Mouse (Mus musculus): ENCODE measurements around the gene Cfap65. TPM values are rescaled to one million over a fixed set of nuclear protein-coding genes. Genes with fewer than 3 reads are reported as not detected.
A peak's percentile ranks its signal among the peaks of the same experiment; 100 is the strongest.

The Cfap65 gene
- polyA plus RNA-seq, 1 experiment: 27.7 TPM

DNA sequence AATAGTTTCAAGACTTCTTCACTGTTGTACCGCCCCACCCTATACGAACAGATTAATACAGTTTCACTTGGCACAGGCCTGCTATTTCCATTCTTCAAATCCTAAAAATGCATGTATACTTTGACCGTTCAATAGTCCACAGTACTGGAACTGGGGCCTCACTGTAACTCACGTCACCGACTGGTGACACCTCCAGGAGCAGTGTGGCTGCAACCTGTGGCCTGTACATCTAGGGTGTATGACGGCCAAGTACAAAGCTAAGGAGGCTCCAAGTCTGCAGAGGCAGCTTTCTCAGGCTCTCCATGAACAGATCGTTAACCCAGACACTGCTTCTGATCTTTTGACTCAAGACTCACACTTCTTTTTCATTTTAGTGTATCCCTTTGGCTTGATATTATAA lies 26.3 kb upstream of the Cfap65 start:
- 84% methylated on average over 7 of the region's 7 CpGs for WGBS
- TF ChIP-seq CTCF (IDR thresholded peaks at IDR 0.05; ENCODE audit: insufficient read depth, low read length): no peak
- TF ChIP-seq POLR2A (IDR thresholded peaks at IDR 0.05; ENCODE audit: borderline replicate concordance, extremely low read depth, low read depth, low read length): no peak

DNA sequence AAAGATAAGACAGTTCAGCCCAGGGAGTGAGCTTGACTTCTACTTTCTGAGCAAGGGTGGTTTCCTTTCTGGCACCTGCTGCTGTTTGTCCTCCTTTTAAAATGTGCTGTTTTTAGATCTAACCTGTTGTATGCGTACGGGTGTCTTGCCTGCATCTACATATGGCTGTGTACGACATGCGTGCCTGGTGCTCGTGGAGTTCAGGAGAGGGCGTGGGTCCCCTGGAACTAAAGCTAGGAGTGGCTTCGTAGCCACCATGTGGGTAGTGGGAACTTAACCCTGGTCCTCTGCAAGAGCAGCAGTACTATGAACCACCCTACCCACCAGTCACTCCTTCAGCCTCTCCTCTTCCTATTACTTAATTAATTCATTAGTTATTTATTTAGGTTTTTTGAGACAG lies 24.7 kb upstream of the Cfap65 start:
- DNase-seq: no peak
- Histone ChIP-seq H3K4me1 (ENCODE audit: control insufficient read depth, insufficient read depth, low read length) (no peaks in the 10 kb centered on the region), H3K4me3 (replicated peaks; ENCODE audit: extremely low read depth, low read depth, low read length) (no peak overlapping the region)
- TF ChIP-seq CTCF (IDR thresholded peaks at IDR 0.05; ENCODE audit: insufficient read depth, low read length): no peak
- TF ChIP-seq POLR2A (IDR thresholded peaks at IDR 0.05; ENCODE audit: borderline replicate concordance, extremely low read depth, low read depth, low read length): no peak
- 78% methylated on average over 7 of the region's 7 CpGs for WGBS

More for the DNA sequence above, 26.3 kb upstream of the Cfap65 start:
- Histone ChIP-seq H3K4me1 (ENCODE audit: control insufficient read depth, insufficient read depth, low read length) (no peaks in the 10 kb centered on the region), H3K4me3 (replicated peaks; ENCODE audit: extremely low read depth, low read depth, low read length) (no peak overlapping the region)
- DNase-seq: no peak

- no peak within 1 kb of the TSS for H3K4me3 ChIP-seq (replicated peaks; ENCODE audit: extremely low read depth, low read depth, low read length)
- 2% methylated on average over 49 of the region's 55 CpGs for WGBS
- DNase-seq: no peak
Observed at GRCm38 (mm10) chr1:74951556-74952210, 16.3 kb upstream of the Cfap65 start, which contains the start of gene Ihh. Gene Ihh, minus strand, starts transcription at chr1:74951672.

DNA sequence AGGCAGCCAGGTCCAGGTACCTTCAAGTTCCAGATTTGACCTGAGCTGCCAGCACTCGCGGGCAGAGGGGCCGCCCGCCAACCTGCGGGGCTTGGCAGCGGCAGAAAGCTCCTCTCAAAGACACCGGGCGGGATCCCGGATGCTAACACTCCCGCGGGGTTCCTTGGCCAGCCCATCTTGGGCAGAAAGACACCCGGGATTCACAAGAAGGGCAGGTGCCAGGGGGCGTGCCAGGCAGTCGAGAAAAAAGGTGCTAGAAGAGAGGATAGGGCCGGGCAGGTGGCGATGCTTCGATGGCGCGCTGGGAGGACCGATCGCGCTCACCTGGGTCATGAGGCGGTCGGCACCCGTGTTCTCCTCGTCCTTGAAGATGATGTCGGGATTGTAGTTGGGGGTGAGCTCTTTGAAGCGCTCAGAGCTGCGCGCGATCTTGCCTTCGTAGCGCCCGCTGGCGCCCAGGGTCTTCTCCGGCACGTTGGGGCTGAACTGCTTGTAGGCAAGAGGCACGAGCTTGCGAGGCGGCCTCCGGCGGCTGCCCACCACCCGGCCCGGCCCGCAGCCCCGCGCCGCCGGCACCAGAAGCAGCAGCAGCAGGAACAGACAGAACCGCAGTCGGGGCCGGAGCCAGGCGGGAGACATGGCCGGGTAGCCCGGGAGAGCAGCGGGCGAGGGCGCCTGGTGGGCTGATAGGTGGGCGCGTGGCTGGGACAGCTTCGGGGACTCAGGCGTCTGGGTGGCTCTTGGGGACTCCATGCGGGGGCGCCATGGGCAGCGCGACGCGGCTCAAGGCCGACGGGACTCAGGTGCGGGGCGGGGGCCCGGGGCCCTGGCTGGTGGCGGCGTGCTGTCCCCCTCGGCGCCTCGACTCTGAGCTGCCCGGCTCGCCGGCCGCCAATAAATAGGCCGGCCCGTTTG lies 15.4 kb upstream of the Cfap65 start:
- TF ChIP-seq CTCF (IDR thresholded peaks at IDR 0.05; ENCODE audit: insufficient read depth, low read length) (no peak), POLR2A (IDR thresholded peaks at IDR 0.05; ENCODE audit: borderline replicate concordance, extremely low read depth, low read depth, low read length) (no peak)
- no peak for DNase-seq
- Histone ChIP-seq H3K4me3 (replicated peaks; ENCODE audit: extremely low read depth, low read depth, low read length) (no peak overlapping the region), H3K4me1 (ENCODE audit: control insufficient read depth, insufficient read depth, low read length) (0 out of 2 replicates have a peak, but pooled peaks cover 5% of the 10 kb centered on the region)
- 3% methylated on average over 83 of the region's 84 CpGs for WGBS

More at GRCm38 (mm10) chr1:74951556-74952210, 16.3 kb upstream of the Cfap65 start, which contains the start of gene Ihh:
- H3K4me1 ChIP-seq (ENCODE audit: control insufficient read depth, insufficient read depth, low read length): 0 out of 2 replicates have a peak, but pooled peaks cover 5% of the 10 kb centered on the region
- no peak for TF ChIP-seq POLR2A (IDR thresholded peaks at IDR 0.05; ENCODE audit: borderline replicate concordance, extremely low read depth, low read depth, low read length)
- TF ChIP-seq CTCF (IDR thresholded peaks at IDR 0.05; ENCODE audit: insufficient read depth, low read length): no peak

DNA sequence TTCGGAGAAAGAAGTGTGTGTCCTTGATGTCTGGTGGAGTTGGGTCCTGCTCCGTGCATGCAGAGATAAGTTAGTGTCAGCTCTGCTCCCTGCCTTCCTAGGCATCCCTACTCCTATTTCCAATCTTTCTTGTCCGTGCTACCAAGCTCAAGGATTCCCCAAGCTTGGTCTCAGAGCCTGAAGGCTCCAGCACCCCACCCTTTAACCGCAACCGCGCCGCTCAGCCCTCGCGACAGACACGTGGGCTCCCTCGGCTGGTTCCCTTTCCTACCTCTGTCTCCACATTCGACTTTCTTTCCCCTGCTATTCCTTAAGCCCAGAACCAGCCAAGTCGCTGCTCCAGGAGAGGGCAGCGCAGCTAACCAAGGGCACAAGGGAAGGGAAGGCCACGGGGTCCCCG lies 14.7 kb upstream of the Cfap65 start:
- TF ChIP-seq CTCF (IDR thresholded peaks at IDR 0.05; ENCODE audit: insufficient read depth, low read length) (no peak), POLR2A (IDR thresholded peaks at IDR 0.05; ENCODE audit: borderline replicate concordance, extremely low read depth, low read depth, low read length) (no peak)
- WGBS: 4% methylated on average over 16 of the region's 16 CpGs
- no peak overlapping the region for H3K4me3 ChIP-seq (replicated peaks; ENCODE audit: extremely low read depth, low read depth, low read length)
- H3K4me1 ChIP-seq (ENCODE audit: control insufficient read depth, insufficient read depth, low read length): 0 out of 2 replicates have a peak, but pooled peaks cover 5% of the 10 kb centered on the region
- DNase-seq: no peak

- no peak for DNase-seq
- 3% methylated on average over 24 of the region's 24 CpGs for WGBS
- Histone ChIP-seq H3K4me1 (ENCODE audit: control insufficient read depth, insufficient read depth, low read length) (0 out of 2 replicates have a peak, but pooled peaks cover 5% of the 10 kb centered on the region), H3K4me3 (replicated peaks; ENCODE audit: extremely low read depth, low read depth, low read length) (no peak overlapping the region)
- TF ChIP-seq POLR2A (IDR thresholded peaks at IDR 0.05; ENCODE audit: borderline replicate concordance, extremely low read depth, low read depth, low read length) (no peak), CTCF (IDR thresholded peaks at IDR 0.05; ENCODE audit: insufficient read depth, low read length) (no peak)
Observed at GRCm38 (mm10) chr1:74949666-74950050, 14.3 kb upstream of the Cfap65 start.

GRCm38 (mm10) chr1:74948784-74949665 lies 13.6 kb upstream of the Cfap65 start:
- peak; percentile 81 for DNase-seq
- TF ChIP-seq CTCF (IDR thresholded peaks at IDR 0.05; ENCODE audit: insufficient read depth, low read length) (peak; percentile 77), POLR2A (IDR thresholded peaks at IDR 0.05; ENCODE audit: borderline replicate concordance, extremely low read depth, low read depth, low read length) (no peak)
- WGBS: 4% methylated on average over 20 of the region's 20 CpGs
- 0 out of 2 replicates have a peak, but pooled peaks cover 5% of the 10 kb centered on the region for H3K4me1 ChIP-seq (ENCODE audit: control insufficient read depth, insufficient read depth, low read length)
- H3K4me3 ChIP-seq (replicated peaks; ENCODE audit: extremely low read depth, low read depth, low read length): no peak overlapping the region

GRCm38 (mm10) chr1:74947986-74948670 lies 12.7 kb upstream of the Cfap65 start:
- no peak for DNase-seq
- no peak overlapping the region for H3K4me3 ChIP-seq (replicated peaks; ENCODE audit: extremely low read depth, low read depth, low read length)
- 0 out of 2 replicates have a peak, but pooled peaks cover 5% of the 10 kb centered on the region for H3K4me1 ChIP-seq (ENCODE audit: control insufficient read depth, insufficient read depth, low read length)
- WGBS: 4% methylated on average over 41 of the region's 41 CpGs
- TF ChIP-seq POLR2A (IDR thresholded peaks at IDR 0.05; ENCODE audit: borderline replicate concordance, extremely low read depth, low read depth, low read length) (no peak), CTCF (IDR thresholded peaks at IDR 0.05; ENCODE audit: insufficient read depth, low read length) (no peak)

Measured in lung, adult 2 months (tissue).